Mouse (Mus musculus) retina, postnatal 1 day (tissue): ENCODE results near the gene Itih2.

Source experiments
- DNase-seq: peaks from one replicate; pipeline ENCODE4 v3.0.0-alpha.2; 2012

Gene Itih2

GRCm38 (mm10) chr2:10131296-10131695 lies at the start of gene Itih2:
Gene Itih2 (minus strand): TSS chr2:10131396.
- DNase-seq = no peak

GRCm38 (mm10) chr2:10169991-10170390 lies 38.8 kb upstream of the Itih2 start:
- no peak for DNase-seq

- DNase-seq = no peak
Observed at GRCm38 (mm10) chr2:10168016-10168415, 36.8 kb upstream of the Itih2 start.

- no peak for DNase-seq
Observed at GRCm38 (mm10) chr2:10167283-10167682, 36.1 kb upstream of the Itih2 start.

- no peak for DNase-seq
Observed at GRCm38 (mm10) chr2:10166635-10167034, 35.4 kb upstream of the Itih2 start.

- DNase-seq = no peak
Observed at GRCm38 (mm10) chr2:10162011-10162410, 30.8 kb upstream of the Itih2 start.

GRCm38 (mm10) chr2:10157184-10157583 lies 26.0 kb upstream of the Itih2 start:
- DNase-seq = no peak

GRCm38 (mm10) chr2:10153201-10154075 lies 22.2 kb upstream of the Itih2 start, which contains the start of gene Itih5:
Gene Itih5 (plus strand): TSS chr2:10153571.
- DNase-seq = peak; percentile 81

GRCm38 (mm10) chr2:10152590-10152989 lies 21.4 kb upstream of the Itih2 start:
- DNase-seq = no peak

- DNase-seq = no peak
Observed at GRCm38 (mm10) chr2:10147176-10147575, 16.0 kb upstream of the Itih2 start.

- DNase-seq = no peak
Observed at GRCm38 (mm10) chr2:10145514-10145913, 14.3 kb upstream of the Itih2 start.

GRCm38 (mm10) chr2:10142472-10143454 lies 11.6 kb upstream of the Itih2 start:
- peak; percentile 90 for DNase-seq

- DNase-seq = no peak
Observed at GRCm38 (mm10) chr2:10140456-10140855, 9.3 kb upstream of the Itih2 start.

GRCm38 (mm10) chr2:10137320-10137719 lies 6.1 kb upstream of the Itih2 start:
- DNase-seq = no peak

- no peak for DNase-seq
Observed at GRCm38 (mm10) chr2:10133941-10134340, 2.7 kb upstream of the Itih2 start.

- DNase-seq = no peak
Observed at GRCm38 (mm10) chr2:10132128-10132527, 932 bp upstream of the Itih2 start.

GRCm38 (mm10) chr2:10130341-10130990 lies 730 bp downstream of the Itih2 start:
- DNase-seq = no peak

GRCm38 (mm10) chr2:10128571-10128970 lies 2.6 kb downstream of the Itih2 start:
- no peak for DNase-seq

GRCm38 (mm10) chr2:10127471-10127870 lies 3.7 kb downstream of the Itih2 start:
- no peak for DNase-seq

- no peak for DNase-seq
Observed at GRCm38 (mm10) chr2:10126122-10126521, 5.1 kb downstream of the Itih2 start.

GRCm38 (mm10) chr2:10121826-10122225 lies 9.4 kb downstream of the Itih2 start:
- no peak for DNase-seq

GRCm38 (mm10) chr2:10119276-10119675 lies 11.9 kb downstream of the Itih2 start:
- DNase-seq = no peak

- no peak for DNase-seq
Observed at GRCm38 (mm10) chr2:10118751-10119150, 12.4 kb downstream of the Itih2 start.
